In the genomic region with DNA sequence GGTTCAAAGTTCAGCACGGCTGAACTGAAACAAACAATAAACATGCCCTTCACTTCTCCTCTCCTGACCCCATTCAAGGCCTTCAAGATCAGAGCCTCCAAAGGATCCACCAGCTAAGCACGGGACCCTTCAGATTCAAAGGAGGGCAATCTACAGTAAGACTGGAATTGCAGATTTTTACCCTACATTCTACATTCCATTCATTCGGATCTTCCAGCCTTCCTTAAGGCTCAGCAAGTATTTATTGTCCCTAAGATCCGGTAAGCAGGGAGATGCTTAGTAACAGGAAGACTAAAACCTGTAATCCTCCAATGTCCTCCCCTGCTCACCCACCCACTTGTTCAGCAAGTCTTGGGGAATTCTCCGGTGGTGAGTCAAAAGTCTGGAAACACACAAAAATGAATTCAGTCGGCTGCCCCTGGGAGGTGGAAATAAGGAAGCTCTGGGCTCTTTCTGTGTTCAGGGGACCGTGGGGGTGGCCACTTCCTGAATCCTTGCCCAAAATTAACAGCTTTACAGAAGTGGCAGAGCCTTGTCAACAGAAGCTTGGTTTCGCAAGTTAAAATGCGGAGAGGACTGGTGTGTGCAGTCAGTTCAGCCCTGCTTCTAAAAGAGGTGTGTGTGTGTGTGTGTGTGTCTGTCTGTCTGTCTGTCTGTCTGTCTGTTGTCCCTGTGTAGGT, we compare ENCODE assay signal across 8 mouse cellular contexts.
A peak's percentile ranks its signal among the peaks of the same experiment; 100 is the strongest.
DNase-seq lines count a peak whose midpoint lies in the region; ATAC-seq and TF ChIP-seq lines count a peak whose summit lies in the region.

No protein-coding gene starts in this region.

- H3K9ac ChIP-seq in kidney, embryonic 16.5 days (replicated peaks; ENCODE audit: low read length), result no peak overlapping the region
- no peak overlapping the region for H3K9ac ChIP-seq in kidney, embryonic 14.5 days (ENCODE audit: low read depth, low read length)
- H3K9ac ChIP-seq in embryonic facial prominence, embryonic 15.5 days, result no peak overlapping the region

- H3K4me2 ChIP-seq in kidney, embryonic 16.5 days (replicated peaks; ENCODE audit: low read depth, low read length), result no peak overlapping the region
- H3K4me2 ChIP-seq in kidney, embryonic 14.5 days (replicated peaks; ENCODE audit: low read depth, low read length), result no peak overlapping the region
- H3K4me2 ChIP-seq in embryonic facial prominence, embryonic 15.5 days (replicated peaks), result no peak overlapping the region

- H3K27me3 ChIP-seq in kidney, embryonic 16.5 days (ENCODE audit: insufficient read depth, low read length), result no peaks in the 10 kb centered on the region
- no peaks in the 10 kb centered on the region for H3K27me3 ChIP-seq in kidney, embryonic 14.5 days (ENCODE audit: control insufficient read depth, insufficient read depth, low read length)
- H3K27me3 ChIP-seq in embryonic facial prominence, embryonic 15.5 days, result no peaks in the 10 kb centered on the region

- no peaks in the 10 kb centered on the region for H3K9me3 ChIP-seq in kidney, embryonic 16.5 days (ENCODE audit: low read length)
- no peaks in the 10 kb centered on the region for H3K9me3 ChIP-seq in kidney, embryonic 14.5 days (ENCODE audit: control insufficient read depth, low read length)
- no peaks in the 10 kb centered on the region for H3K9me3 ChIP-seq in embryonic facial prominence, embryonic 15.5 days (replicated peaks)

- TF ChIP-seq CTCF in left cerebral cortex, adult 2 months (IDR thresholded peaks at IDR 0.05), result no peak; the same call in 1 of the 2 replicates

- WGBS in kidney, embryonic 16.5 days, result 50% methylated on average over 9 of the region's 9 CpGs
- WGBS in kidney, embryonic 14.5 days, result 61% methylated on average over 9 of the region's 9 CpGs
- WGBS in embryonic facial prominence, embryonic 15.5 days, result 51% methylated on average over 9 of the region's 9 CpGs

- H3K4me3 ChIP-seq in kidney, embryonic 16.5 days (ENCODE audit: low read length), result no peak overlapping the region
- no peak overlapping the region for H3K4me3 ChIP-seq in kidney, embryonic 14.5 days (ENCODE audit: low read length)
- no peak overlapping the region for H3K4me3 ChIP-seq in embryonic facial prominence, embryonic 15.5 days (replicated peaks)
- H3K4me3 ChIP-seq in left cerebral cortex, adult 2 months, result no peak overlapping the region

- DNase-seq in left cerebral cortex, adult 2 months (ENCODE audit: extremely low spot score in 1 of 2, low spot score in 2 of 2), result peak; percentile 43 to 45
- peak; percentile 56 to 62 for DNase-seq in lung, postnatal 4 days
- DNase-seq in cerebellum, postnatal 36 days, result no peak
- DNase-seq in urinary bladder, postnatal 10 days (ENCODE audit: low spot score), result no peak
- DNase-seq in retina, postnatal 1 day, result no peak

- intact Hi-C loops in left cerebral cortex, adult 2 months (cut with DNase I), result no loop called here

- 0 out of 2 replicates have a peak, but pooled peaks have one; percentile 28 for ATAC-seq in kidney, embryonic 16.5 days (ENCODE audit: low FRiP score, low TSS enrichment)
- ATAC-seq in kidney, embryonic 14.5 days (ENCODE audit: low FRiP score, low TSS enrichment), result no peak
- ATAC-seq in embryonic facial prominence, embryonic 15.5 days (ENCODE audit: insufficient number of reproducible peaks, low FRiP score, low TSS enrichment, low read depth), result no peak

- peaks cover 32% of the 10 kb centered on the region for H3K4me1 ChIP-seq in kidney, embryonic 16.5 days (ENCODE audit: insufficient read depth, low read length)
- peaks cover 17% of the 10 kb centered on the region; the same call in 1 of the 2 replicates for H3K4me1 ChIP-seq in kidney, embryonic 14.5 days (ENCODE audit: control insufficient read depth, insufficient read depth, low read length)
- H3K4me1 ChIP-seq in embryonic facial prominence, embryonic 15.5 days, result peaks cover 24% of the 10 kb centered on the region

- peak overlapping the region; percentile 32; the same call in 1 of the 2 replicates for H3K27ac ChIP-seq in kidney, embryonic 16.5 days (ENCODE audit: low read length)
- no peak overlapping the region; the same call in 1 of the 2 replicates for H3K27ac ChIP-seq in kidney, embryonic 14.5 days (ENCODE audit: low read depth, low read length)
- H3K27ac ChIP-seq in embryonic facial prominence, embryonic 15.5 days (replicated peaks), result peak overlapping the region; percentile 17; the same call in 1 of the 2 replicates
- 0 out of 2 replicates have a peak overlapping the region, but pooled peaks have one; percentile 30 for H3K27ac ChIP-seq in left cerebral cortex, adult 2 months

- 0 out of 2 replicates have a peak, but pooled peaks cover 4% of the 10 kb centered on the region for H3K36me3 ChIP-seq in kidney, embryonic 16.5 days (ENCODE audit: insufficient read depth, low read length)
- peaks cover 6% of the 10 kb centered on the region; the same call in 1 of the 2 replicates for H3K36me3 ChIP-seq in kidney, embryonic 14.5 days (ENCODE audit: control insufficient read depth, insufficient read depth, low read length)
- no peaks in the 10 kb centered on the region for H3K36me3 ChIP-seq in embryonic facial prominence, embryonic 15.5 days

Comparison
In these comparisons a context has a peak if more than half of its experiments do, and no peak if none do; other contexts are left out.
1. DNase-seq: peak in left cerebral cortex, adult 2 months (2 of 2) and lung, postnatal 4 days (2 of 2); none in cerebellum, postnatal 36 days (0 of 2), urinary bladder, postnatal 10 days (single experiment) and retina, postnatal 1 day (single experiment).